Mouse (Mus musculus) stomach, postnatal 0 days (tissue): ENCODE data around the gene Dock7. TPM values are rescaled to one million over a fixed set of nuclear protein-coding genes. Genes with fewer than 3 reads are reported as not detected.

Source experiments
- ATAC-seq: fragments of 200-750 bp; cut with Nextera tagmentation; 2 replicates; pipeline ENCODE4 v1.8.0; 2017; ENCODE audit not compliant: low FRiP score, low TSS enrichment
- DNase-seq: peaks from one replicate; pipeline ENCODE4 v3.0.0-alpha.2; 2016; ENCODE audit warnings: low spot score
- H3K27ac ChIP-seq: fragments of 300-500 bp; sonication (generic); replicated peaks from 2 replicates; pipeline ENCODE4 v1.5.1; 2014; ENCODE audit warnings: mild to moderate bottlenecking, control low read depth
- H3K27me3 ChIP-seq: fragments of 300-500 bp; sonication (generic); 2 replicates; pipeline ENCODE4 v1.6.1; 2014; ENCODE audit warnings: low read length; ENCODE audit not compliant: control insufficient read depth, insufficient read depth
- H3K36me3 ChIP-seq: fragments of 300-500 bp; sonication (generic); 2 replicates; pipeline ENCODE4 v1.6.1; 2014; ENCODE audit warnings: low read length, mixed read lengths; ENCODE audit not compliant: control insufficient read depth, insufficient read depth
- H3K4me1 ChIP-seq: fragments of 300-500 bp; sonication (generic); replicated peaks from 2 replicates; pipeline ENCODE4 v1.6.1; 2014; ENCODE audit warnings: antibody characterized with exemption; ENCODE audit not compliant: control insufficient read depth, insufficient read depth
- H3K4me2 ChIP-seq: fragments of 300-500 bp; sonication (generic); replicated peaks from 2 replicates; pipeline ENCODE4 v1.6.1; 2014; ENCODE audit warnings: low read depth, mild to moderate bottlenecking, control low read depth, moderate library complexity
- H3K4me3 ChIP-seq: fragments of 300-500 bp; sonication (generic); 2 replicates; pipeline ENCODE4 v1.5.1; 2014; ENCODE audit warnings: low read depth, low read length, control low read depth
- H3K9ac ChIP-seq: fragments of 300-500 bp; sonication (generic); 2 replicates; pipeline ENCODE4 v1.6.1; 2014; ENCODE audit warnings: mild to moderate bottlenecking, low read length, control low read depth, mixed read lengths
- H3K9me3 ChIP-seq: fragments of 300-500 bp; sonication (generic); 2 replicates; pipeline ENCODE4 v1.6.1; 2016; ENCODE audit warnings: low read length; ENCODE audit not compliant: control insufficient read depth
- CTCF ChIP-seq: IDR thresholded peaks from 2 replicates; pipeline ENCODE4 v1.5.1; 2016; ENCODE audit warnings: antibody characterized with exemption, low read depth, mild to moderate bottlenecking, moderate library complexity
- EP300 ChIP-seq: optimal IDR thresholded peaks from 2 replicates; pipeline ENCODE3; 2016; ENCODE audit warnings: antibody characterized with exemption
- WGBS: fragments of 180-500 bp; shearing (Covaris S2); extraction: QIAGEN DNeasy Blood & Tissue Kit; methylation state at CpG from one replicate; pipeline ENCODE4 v1.1.7; 2014; 5-methylcytosine and 5-hydroxymethylcytosine counted together
- polyA plus RNA-seq: library from polyadenylated mRNA; unstranded; fragments of >200 nt; fragmentation: Nextera tagmentation; extraction: Ambion mirVana; gene quantifications from 2 replicates; pipeline ENCODE4 v1.2.1, GENCODE M21; 2015

Dock7 gene
- polyA plus RNA-seq, 1 experiment from 2014 or later: 19.1 TPM

- WGBS: 75% methylated on average over 5 of the region's 5 CpGs
- Histone ChIP-seq H3K27ac (no peak overlapping the region), H3K27me3 (no peaks in the 10 kb centered on the region), H3K4me1 (no peaks in the 10 kb centered on the region), H3K4me3 (no peak overlapping the region), H3K9me3 (no peaks in the 10 kb centered on the region), H3K9ac (no peak overlapping the region), H3K4me2 (no peak overlapping the region), H3K36me3 (peaks cover 3% of the 10 kb centered on the region; the same call in 1 of the 2 replicates)
- no peak for DNase-seq
- ATAC-seq: no peak
- TF ChIP-seq EP300 (no peak), CTCF (no peak)
These were observed 92.3 kb downstream of the Dock7 start for GRCm38 (mm10) chr4:99028377-99028776.

DNA sequence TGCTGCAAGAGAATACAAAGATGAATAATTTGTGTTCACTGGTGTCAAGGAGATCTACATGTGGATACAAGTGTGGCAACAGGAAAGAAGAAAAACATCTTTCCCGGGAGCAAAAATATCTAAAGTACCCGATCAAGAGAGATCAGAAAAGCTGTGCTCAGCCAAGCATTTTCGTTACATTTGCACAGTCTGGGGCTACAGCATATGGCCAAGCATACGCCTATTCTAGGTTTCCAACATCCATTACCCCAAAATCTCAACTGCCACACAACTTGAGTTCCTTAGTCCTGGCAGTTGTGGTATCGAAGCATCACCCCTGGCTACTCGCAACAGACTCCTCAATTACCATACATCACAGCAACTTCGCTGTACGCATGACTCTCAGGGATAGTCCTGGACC lies 98.5 kb downstream of the Dock7 start:
- H3K27me3 ChIP-seq: no peaks in the 10 kb centered on the region
- DNase-seq (no peak), ATAC-seq (no peak)
- H3K4me3 ChIP-seq: no peak overlapping the region
- H3K4me2 ChIP-seq: no peak overlapping the region
- H3K9ac ChIP-seq: no peak overlapping the region
- H3K27ac ChIP-seq: no peak overlapping the region
- no peaks in the 10 kb centered on the region for H3K4me1 ChIP-seq
- H3K36me3 ChIP-seq: peaks cover 5% of the 10 kb centered on the region; the same call in 1 of the 2 replicates
- H3K9me3 ChIP-seq: no peaks in the 10 kb centered on the region
- TF ChIP-seq EP300: no peak
- no peak for TF ChIP-seq CTCF
- 92% methylated on average over 8 of the region's 8 CpGs for WGBS

DNA sequence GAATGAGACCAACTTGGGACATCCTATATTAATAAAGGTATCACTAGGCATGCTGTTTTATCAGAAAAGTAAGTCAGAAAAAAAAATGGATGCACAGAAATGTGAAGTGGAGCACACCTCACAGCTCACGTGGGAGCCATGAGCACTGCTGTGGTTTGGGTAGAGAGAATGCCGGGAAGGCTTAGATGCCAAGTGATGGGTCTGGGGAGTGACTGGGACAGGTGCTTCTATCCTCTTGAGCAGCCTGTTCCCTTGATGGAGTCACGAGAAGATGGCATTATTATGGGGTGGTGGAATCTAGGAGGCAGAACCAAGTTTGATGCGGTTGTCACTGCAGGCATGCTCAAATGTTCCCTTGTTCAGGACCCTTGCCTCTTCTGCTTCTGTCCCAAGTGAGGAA lies 109.7 kb downstream of the Dock7 start:
- H3K27ac ChIP-seq: no peak overlapping the region
- no peak overlapping the region for H3K4me3 ChIP-seq
- ATAC-seq: no peak
- H3K27me3 ChIP-seq: no peaks in the 10 kb centered on the region
- H3K4me1 ChIP-seq: no peaks in the 10 kb centered on the region
- H3K9me3 ChIP-seq: no peaks in the 10 kb centered on the region
- no peak for DNase-seq
- H3K36me3 ChIP-seq: no peaks in the 10 kb centered on the region
- no peak overlapping the region for H3K4me2 ChIP-seq
- 94% methylated on average over 4 of the region's 4 CpGs for WGBS
- TF ChIP-seq EP300: no peak
- no peak overlapping the region for H3K9ac ChIP-seq

DNA sequence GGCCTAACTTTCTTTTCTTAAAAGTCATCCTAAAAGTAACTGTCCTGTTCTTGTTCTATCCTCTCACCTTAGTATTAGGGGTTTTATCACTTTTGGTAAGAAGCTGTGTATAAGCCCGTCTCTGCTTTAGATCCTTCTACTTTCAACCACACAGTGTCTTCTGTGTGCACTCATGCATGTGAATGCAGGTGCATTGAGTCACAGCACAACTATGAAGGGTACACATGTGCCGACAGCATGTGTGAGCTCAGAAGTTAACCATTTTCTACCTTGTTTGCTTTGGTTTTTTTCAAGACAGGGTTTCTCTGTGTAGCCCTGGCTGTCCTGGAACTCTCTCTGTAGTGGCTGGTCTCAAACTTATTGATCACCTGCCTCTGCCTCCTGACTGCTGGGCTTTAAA lies 114.4 kb downstream of the Dock7 start:
- 56% methylated on average over 2 of the region's 2 CpGs for WGBS
- Histone ChIP-seq H3K4me2 (no peak overlapping the region), H3K27ac (no peak overlapping the region), H3K4me3 (no peak overlapping the region), H3K36me3 (no peaks in the 10 kb centered on the region), H3K27me3 (no peaks in the 10 kb centered on the region), H3K9ac (no peak overlapping the region), H3K9me3 (no peaks in the 10 kb centered on the region), H3K4me1 (no peaks in the 10 kb centered on the region)
- DNase-seq: no peak
- no peak for TF ChIP-seq EP300
- TF ChIP-seq CTCF: no peak
- no peak for ATAC-seq

- H3K27ac ChIP-seq: no peak overlapping the region
- H3K4me1 ChIP-seq: no peaks in the 10 kb centered on the region
- H3K4me2 ChIP-seq: no peak overlapping the region
- no peak overlapping the region for H3K9ac ChIP-seq
- 87% methylated on average over 2 of the region's 2 CpGs for WGBS
- no peaks in the 10 kb centered on the region for H3K36me3 ChIP-seq
- H3K4me3 ChIP-seq: no peak overlapping the region
- no peaks in the 10 kb centered on the region for H3K27me3 ChIP-seq
- no peaks in the 10 kb centered on the region for H3K9me3 ChIP-seq
- TF ChIP-seq EP300 (no peak), CTCF (no peak)
- ATAC-seq (no peak), DNase-seq (no peak)
These were observed 115.1 kb downstream of the Dock7 start for GRCm38 (mm10) chr4:99005574-99005973.

GRCm38 (mm10) chr4:98993491-98993890 lies 127.2 kb downstream of the Dock7 start:
- Histone ChIP-seq H3K9me3 (no peaks in the 10 kb centered on the region), H3K4me1 (no peaks in the 10 kb centered on the region), H3K27me3 (no peaks in the 10 kb centered on the region), H3K4me3 (no peak overlapping the region), H3K4me2 (no peak overlapping the region), H3K36me3 (peaks cover 7% of the 10 kb centered on the region; the same call in 1 of the 2 replicates), H3K27ac (no peak overlapping the region), H3K9ac (no peak overlapping the region)
- peak; percentile 28 for DNase-seq
- 67% methylated on average over 4 of the region's 4 CpGs for WGBS
- ATAC-seq: peak; percentile 49; the same call in 1 of the 2 replicates
- no peak for TF ChIP-seq EP300
- TF ChIP-seq CTCF: no peak
